Mouse (Mus musculus) heart, adult 2 months (tissue): ENCODE data around the gene Faf1.

Experiments used
- CTCF ChIP-seq: fragments of 200-600 bp; IDR thresholded peaks from 2 replicates; pipeline ENCODE4 v1.8.1; 2022; ENCODE audit warnings: antibody characterized with exemption, mild to moderate bottlenecking, moderate library complexity
- POLR2A ChIP-seq: fragments of 200-500 bp; IDR thresholded peaks from 2 replicates; pipeline ENCODE4 v1.6.1; 2011; ENCODE audit warnings: mild to moderate bottlenecking, low read depth, low read length, control low read depth; ENCODE audit not compliant: insufficient read depth

DNA sequence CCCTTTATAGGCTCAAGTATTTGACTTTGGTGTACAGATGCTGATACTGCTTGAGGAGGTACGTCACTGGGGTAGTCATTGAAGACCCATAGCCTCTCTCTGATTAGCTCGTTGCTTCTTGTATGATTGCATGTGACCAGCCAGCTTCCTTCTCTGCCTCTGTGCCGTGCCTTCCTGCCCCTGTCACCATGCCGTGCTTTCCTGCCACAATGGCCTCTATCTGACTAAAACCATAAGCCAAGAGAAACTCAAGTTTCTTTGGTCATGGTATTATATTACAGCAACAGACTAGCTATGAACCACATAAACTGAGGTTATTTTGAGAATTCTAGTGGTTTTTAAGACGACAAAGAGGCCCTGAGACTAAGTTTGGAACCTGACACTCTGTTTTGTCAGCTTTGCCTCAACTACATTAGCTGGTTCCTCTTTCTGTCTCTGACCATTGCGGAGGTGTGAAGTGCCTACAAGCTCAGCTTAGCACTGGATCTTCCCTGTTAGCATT lies 211.5 kb downstream of the Faf1 start:
- no peak for TF ChIP-seq CTCF
- TF ChIP-seq POLR2A, result no peak
